Mouse (Mus musculus) heart, postnatal 36 days (tissue): ENCODE results near the gene Wdr3. TPM values are rescaled to one million over a fixed set of nuclear protein-coding genes. Genes with fewer than 3 reads are reported as not detected.

Source experiments
- DNase-seq, 2 experiments: peaks; one replicate each; pipeline ENCODE4 v3.0.0; 2021 to 2022
- intact Hi-C: fragments of 180-260 bp; cut with DNase I; formaldehyde crosslinking; loops from one replicate; pipeline ENCODE4 v1.15.1; 2025
- total RNA-seq, 2 experiments: library from RNA; stranded (reverse); gene quantifications; 2 replicates each; pipeline ENCODE4 v1.2.3; 2021

Wdr3 gene
- total RNA-seq = 10 to 100 TPM in 1 of 2 experiments, 1 to 10 TPM in 1; 10.0 to 10.2 TPM

- intact Hi-C loops = loop anchor here (10.0 kb wide), 1 partner anchor 522 kb away; the partner anchor contains the start of gene Man1a2
- DNase-seq = peak; percentile 93 to 94
Observed at GRCm38 (mm10) chr3:100162315-100163105, at the start of gene Wdr3, which contains the start of gene Gdap2. Gene Wdr3, minus strand, starts transcription at chr3:100162407. Gene Gdap2, plus strand, starts transcription at chr3:100162381.

GRCm38 (mm10) chr3:100206973-100207372 is 44.8 kb upstream of the Wdr3 start:
- DNase-seq = no peak
- intact Hi-C loops = no loop called here

- intact Hi-C loops = no loop called here
- DNase-seq = no peak
Observed at GRCm38 (mm10) chr3:100201554-100201953, 39.3 kb upstream of the Wdr3 start.

GRCm38 (mm10) chr3:100194210-100194609 is 32.0 kb upstream of the Wdr3 start:
- intact Hi-C loops = loop anchor here (5.0 kb wide), 1 partner anchor 628 kb away; no protein-coding TSS in a partner anchor

GRCm38 (mm10) chr3:100189861-100190260 is 27.7 kb upstream of the Wdr3 start:
- DNase-seq = no peak
- intact Hi-C loops = loop anchor here (5.0 kb wide), 2 partner anchors 377 to 632 kb away; no protein-coding TSS in a partner anchor

More at GRCm38 (mm10) chr3:100194210-100194609, 32.0 kb upstream of the Wdr3 start:
- no peak for DNase-seq

GRCm38 (mm10) chr3:100189444-100189843 is 27.2 kb upstream of the Wdr3 start:
- intact Hi-C loops = loop anchor here (5.0 kb wide), 1 partner anchor 378 kb away; no protein-coding TSS in a partner anchor
- DNase-seq = peak; percentile 41 to 54

GRCm38 (mm10) chr3:100180471-100180870 is 18.3 kb upstream of the Wdr3 start:
- intact Hi-C loops = no loop called here

GRCm38 (mm10) chr3:100176031-100176430 is 13.8 kb upstream of the Wdr3 start:
- DNase-seq = no peak
- intact Hi-C loops = no loop called here

More at GRCm38 (mm10) chr3:100180471-100180870, 18.3 kb upstream of the Wdr3 start:
- DNase-seq = no peak

- no peak for DNase-seq
- intact Hi-C loops = loop anchor here (2.0 to 10.0 kb wide), 2 partner anchors 326 to 520 kb away; partner anchors contain the start of gene Man1a2
Observed at GRCm38 (mm10) chr3:100164991-100165390, 2.8 kb upstream of the Wdr3 start.

GRCm38 (mm10) chr3:100163556-100163955 is 1.3 kb upstream of the Wdr3 start:
- intact Hi-C loops = loop anchor here (10.0 kb wide), 1 partner anchor 521 kb away; the partner anchor contains the start of gene Man1a2
- no peak for DNase-seq

GRCm38 (mm10) chr3:100161665-100162314 is 417 bp downstream of the Wdr3 start:
- DNase-seq = no peak
- intact Hi-C loops = loop anchor here (10.0 kb wide), 1 partner anchor 523 kb away; the partner anchor contains the start of gene Man1a2

GRCm38 (mm10) chr3:100160682-100161445 is 1.3 kb downstream of the Wdr3 start:
- intact Hi-C loops = loop anchor here (10.0 kb wide), 1 partner anchor 524 kb away; the partner anchor contains the start of gene Man1a2
- DNase-seq = no peak

- DNase-seq = no peak
Observed at GRCm38 (mm10) chr3:100122445-100122844, 39.8 kb downstream of the Wdr3 start.

GRCm38 (mm10) chr3:100121961-100122360 is 40.2 kb downstream of the Wdr3 start:
- DNase-seq = no peak
- intact Hi-C loops = no loop called here

More at GRCm38 (mm10) chr3:100122445-100122844, 39.8 kb downstream of the Wdr3 start:
- intact Hi-C loops = no loop called here

- intact Hi-C loops = no loop called here
- DNase-seq = no peak
Observed at GRCm38 (mm10) chr3:100118681-100119080, 43.5 kb downstream of the Wdr3 start.

GRCm38 (mm10) chr3:100106736-100107135 is 55.5 kb downstream of the Wdr3 start:
- intact Hi-C loops = no loop called here

GRCm38 (mm10) chr3:100102386-100103092 is 59.7 kb downstream of the Wdr3 start:
- intact Hi-C loops = no loop called here
- DNase-seq = no peak

More at GRCm38 (mm10) chr3:100106736-100107135, 55.5 kb downstream of the Wdr3 start:
- no peak for DNase-seq
